Mouse (Mus musculus): Measurements from ENCODE around the gene Hid1.

- TF ChIP-seq ZC3H11A (IDR thresholded peaks at IDR 0.05; ENCODE audit: borderline replicate concordance, low read depth, low read length) (no peak), ZNF384 (IDR thresholded peaks at IDR 0.05; ENCODE audit: low read depth, low read length) (no peak), CHD2 (IDR thresholded peaks at IDR 0.05; ENCODE audit: low read depth, low read length) (no peak), HCFC1 (IDR thresholded peaks at IDR 0.05; ENCODE audit: borderline replicate concordance, insufficient read depth, low read length) (no peak), MAFK (IDR thresholded peaks at IDR 0.05; ENCODE audit: insufficient read depth, low read depth, low read length) (no peak)
Measured at GRCm38 (mm10) chr11:115405723-115406122, 38.2 kb upstream of the Hid1 start.
